Mouse (Mus musculus): ENCODE measurements around the gene Pgk2. TPM values are rescaled to one million over a fixed set of nuclear protein-coding genes. Genes with fewer than 3 reads are reported as not detected.

Pgk2 gene
- polyA plus RNA-seq (2012; rRNA removed): not detected in 2 replicates

DNA sequence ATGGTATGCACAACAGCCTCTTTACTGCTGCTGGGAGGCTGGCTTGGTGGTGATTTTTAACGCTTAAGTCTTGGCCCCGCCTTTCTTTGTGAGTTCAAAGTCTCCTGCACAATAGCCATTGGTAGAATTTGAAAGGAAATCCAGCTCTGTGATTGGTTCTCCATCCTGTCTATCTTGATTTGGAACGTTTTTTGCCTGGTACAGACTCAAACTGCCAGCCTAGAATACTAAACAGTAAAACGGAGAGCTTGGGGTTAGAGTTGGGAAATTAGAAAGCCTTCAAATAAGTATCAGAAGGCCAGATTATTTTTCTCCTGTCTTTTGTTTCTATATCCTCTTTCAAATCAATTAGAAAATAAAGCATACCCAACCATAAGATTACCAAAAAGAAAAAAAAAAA, at the start of gene Pgk2:
TSS of gene Pgk2 (minus strand) at position 101 of the 400 bp plus-strand sequence.

DNA sequence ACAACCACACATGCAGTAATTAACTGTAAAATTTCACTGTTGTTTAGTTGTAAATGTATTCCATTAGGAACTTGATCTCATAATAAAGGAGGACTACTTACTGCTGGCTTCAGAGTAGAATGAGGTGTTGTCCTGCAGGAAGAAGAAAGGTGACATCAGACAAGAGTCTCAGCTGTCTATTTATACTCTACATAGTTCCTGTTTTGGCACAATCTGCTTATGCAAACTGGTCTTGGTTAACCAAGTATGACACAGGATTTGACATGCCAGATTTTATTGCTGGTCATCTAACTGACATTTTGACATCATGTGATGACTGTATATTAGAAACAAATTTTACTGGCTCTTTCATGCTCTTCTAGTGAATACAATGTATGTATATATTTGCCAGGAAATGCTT, 33.7 kb upstream of the Pgk2 start, which contains the start of gene Crisp3:
TSS of gene Crisp3 (minus strand) at position 154 of the 400 bp plus-strand sequence.

Other genes with a start within 250 kb of the Pgk2 start
- not detected in 2 replicates for gene AC192777.2, start 113.2 kb downstream of the Pgk2 start, polyA plus RNA-seq (2012; rRNA removed)
- gene Crisp3, start 33.6 kb upstream of the Pgk2 start, polyA plus RNA-seq (2012; rRNA removed): not detected in 2 replicates
- not detected in 2 replicates for gene Crisp1, start 110.6 kb upstream of the Pgk2 start, polyA plus RNA-seq (2012; rRNA removed)

All from central nervous system, embryonic 14 days (tissue).